Mouse (Mus musculus) retina, embryonic 14.5 days (tissue): ENCODE data around the gene Ntm.
A peak's percentile ranks its signal among the peaks of the same experiment; 100 is the strongest.

Experiments
- DNase-seq: peaks from one replicate; pipeline ENCODE4 v3.0.0-alpha.2; 2015; ENCODE audit warnings: low spot score

Ntm gene

GRCm38 (mm10) chr9:29319197-29319596, 643.7 kb downstream of the Ntm start:
- DNase-seq: no peak

DNA sequence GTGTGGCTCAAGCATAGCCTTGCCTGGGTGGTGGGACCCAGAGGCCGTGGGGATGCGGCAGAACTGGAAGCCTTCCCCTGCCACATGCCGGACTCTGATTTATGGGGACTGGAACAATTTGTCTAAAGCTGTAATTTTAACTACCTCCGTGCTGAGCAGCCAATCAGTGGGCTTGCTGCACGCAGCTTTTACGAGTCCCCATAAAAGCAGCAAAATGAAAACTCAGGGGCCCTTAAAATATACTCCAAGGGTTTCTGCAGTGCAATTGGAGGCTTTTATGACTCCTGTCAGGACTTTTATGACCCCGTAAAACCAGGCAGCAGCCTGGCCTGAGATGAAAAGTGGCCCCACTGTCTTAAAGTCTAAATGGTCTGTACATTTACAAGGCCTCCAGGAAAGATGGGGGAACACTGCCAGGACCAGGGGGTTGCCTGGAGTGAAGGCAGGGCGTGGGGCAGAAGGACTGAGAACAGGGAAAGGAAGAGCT, 644.2 kb downstream of the Ntm start:
- DNase-seq: no peak

DNA sequence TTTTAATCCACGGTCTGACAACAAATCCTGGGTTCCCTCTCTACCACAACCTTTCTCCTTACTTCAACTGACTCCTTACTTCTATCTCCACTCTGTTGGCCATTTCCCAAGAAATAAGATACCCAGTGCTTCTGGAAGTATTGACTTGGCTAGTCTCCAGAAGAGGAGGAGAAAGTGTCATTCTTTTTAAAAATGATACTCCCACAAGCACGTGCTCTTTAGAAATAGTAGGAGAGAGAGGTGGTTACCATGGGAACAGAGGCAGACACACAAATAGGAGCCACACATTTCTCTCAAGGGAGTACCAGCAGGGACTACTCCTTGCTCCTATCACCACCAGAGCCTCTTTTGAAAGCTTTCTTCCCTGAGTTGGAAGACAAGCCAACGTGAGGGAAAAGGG, 645.3 kb downstream of the Ntm start:
- no peak for DNase-seq

- DNase-seq: no peak
Measured at GRCm38 (mm10) chr9:29315842-29316241, 647.1 kb downstream of the Ntm start.

- DNase-seq: no peak
Measured at GRCm38 (mm10) chr9:29306961-29307360, 656.0 kb downstream of the Ntm start.

GRCm38 (mm10) chr9:29298340-29298739, 664.6 kb downstream of the Ntm start:
- peak; percentile 32 for DNase-seq

DNA sequence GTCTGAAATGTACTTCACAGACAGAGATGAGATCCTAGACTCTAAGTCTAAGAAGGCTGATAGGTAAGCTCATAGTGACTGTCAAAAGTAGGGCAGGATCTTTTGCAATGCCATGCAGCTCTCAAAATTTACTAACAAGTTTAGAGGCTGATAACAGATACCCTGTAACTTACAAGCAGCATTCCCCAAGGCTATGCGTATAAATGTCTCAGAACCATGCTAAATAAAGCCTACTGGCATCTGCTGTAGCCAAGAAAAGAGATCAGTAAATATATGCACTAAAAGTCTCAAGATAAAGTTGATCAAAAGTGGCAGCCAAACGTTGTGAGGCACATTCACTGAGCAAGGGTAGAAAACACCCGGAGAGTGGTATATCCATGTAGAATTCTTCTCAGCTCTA, 666.2 kb downstream of the Ntm start:
- DNase-seq: no peak

- DNase-seq: no peak
Measured at GRCm38 (mm10) chr9:29288003-29288704, 674.8 kb downstream of the Ntm start.

- DNase-seq: no peak
Measured at GRCm38 (mm10) chr9:29285144-29285543, 677.8 kb downstream of the Ntm start.

GRCm38 (mm10) chr9:29272861-29273260, 690.1 kb downstream of the Ntm start:
- no peak for DNase-seq

DNA sequence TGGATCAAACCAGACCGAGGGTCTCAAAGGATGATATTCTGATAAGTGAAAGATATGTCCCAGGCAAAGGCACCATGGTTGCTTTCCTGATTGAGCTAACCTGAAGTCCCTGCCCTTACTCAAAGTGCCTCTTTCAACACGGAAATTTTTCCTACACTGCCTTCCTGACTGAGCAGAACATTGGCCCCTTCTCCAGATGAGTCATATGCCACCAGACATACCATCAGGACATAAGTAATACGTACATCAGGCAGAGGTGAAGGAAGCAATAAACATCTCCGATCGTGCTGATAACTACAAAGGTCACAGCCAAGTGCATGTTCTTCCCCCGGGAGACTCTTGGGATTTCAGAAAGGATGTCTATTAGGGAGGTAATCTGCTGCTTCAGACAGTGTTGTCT, 693.0 kb downstream of the Ntm start:
- no peak for DNase-seq

DNA sequence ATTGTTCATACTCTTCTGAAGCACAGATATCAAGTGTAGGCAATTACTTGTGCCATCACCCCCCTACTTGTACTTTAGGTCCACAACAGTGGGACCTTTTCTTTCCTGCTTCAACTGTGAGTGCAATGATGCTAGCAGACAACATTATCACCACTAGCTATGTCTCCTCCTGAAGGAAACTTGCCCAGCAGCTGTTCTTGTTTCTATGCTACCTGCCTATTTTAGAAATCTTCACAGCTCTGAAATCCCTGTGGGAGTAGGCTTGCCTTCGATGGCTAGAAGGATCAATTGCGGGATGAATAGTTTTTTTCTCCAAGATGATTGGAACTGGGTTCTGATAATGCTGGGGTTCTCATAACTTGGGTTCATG, 693.7 kb downstream of the Ntm start:
- no peak for DNase-seq

DNA sequence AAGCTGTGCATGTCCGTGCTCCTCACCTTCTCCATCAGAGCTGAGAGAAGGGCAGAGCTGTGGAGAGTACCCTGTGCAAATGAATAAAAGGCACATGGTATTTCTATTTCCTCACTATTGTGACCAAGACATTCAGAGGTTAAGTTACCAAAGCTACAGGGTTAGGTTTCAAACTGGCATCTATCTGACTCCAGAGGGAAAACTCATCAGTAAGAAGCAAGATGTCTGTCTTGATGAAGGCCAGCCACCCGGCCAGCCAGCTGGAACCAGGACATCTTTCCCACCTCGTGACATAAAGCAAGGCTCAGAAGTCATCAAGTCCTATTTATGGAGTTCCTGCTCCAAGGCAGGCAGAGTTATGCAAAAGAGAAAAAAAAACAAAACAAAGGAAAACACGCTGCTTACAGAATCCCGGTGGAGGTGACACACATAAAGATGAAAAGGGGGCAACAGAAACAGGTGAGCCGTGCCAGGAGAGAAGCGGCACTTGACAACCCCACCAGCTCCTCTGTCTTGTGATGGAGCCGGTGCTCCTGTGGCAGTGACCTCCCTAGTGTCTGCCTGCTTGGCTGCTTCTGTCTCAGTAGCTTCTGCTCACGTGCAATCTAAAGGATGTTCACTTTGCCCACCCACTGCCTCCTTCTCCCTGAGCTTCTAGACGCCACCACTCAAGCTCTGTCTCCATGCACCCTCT, 694.2 kb downstream of the Ntm start:
- no peak for DNase-seq

DNA sequence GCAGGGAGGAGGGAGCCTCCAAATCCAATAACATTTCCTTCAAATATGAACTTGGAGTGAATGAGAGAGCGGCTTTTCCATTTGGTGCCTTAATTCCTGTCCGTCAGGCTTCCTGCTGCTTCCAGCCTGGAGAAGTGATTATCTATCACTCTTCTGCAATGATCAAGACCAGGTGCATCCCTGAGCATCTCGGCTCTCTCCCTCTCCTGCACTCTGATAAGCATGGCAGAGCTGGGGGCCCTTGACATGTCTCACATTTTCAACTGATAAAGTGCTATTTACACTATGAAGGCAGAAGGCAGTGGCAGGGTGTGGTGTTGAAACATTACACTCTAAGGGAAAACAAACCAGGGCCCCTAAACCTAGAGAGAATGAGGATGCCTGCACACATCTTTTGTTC, 695.3 kb downstream of the Ntm start:
- no peak for DNase-seq

DNA sequence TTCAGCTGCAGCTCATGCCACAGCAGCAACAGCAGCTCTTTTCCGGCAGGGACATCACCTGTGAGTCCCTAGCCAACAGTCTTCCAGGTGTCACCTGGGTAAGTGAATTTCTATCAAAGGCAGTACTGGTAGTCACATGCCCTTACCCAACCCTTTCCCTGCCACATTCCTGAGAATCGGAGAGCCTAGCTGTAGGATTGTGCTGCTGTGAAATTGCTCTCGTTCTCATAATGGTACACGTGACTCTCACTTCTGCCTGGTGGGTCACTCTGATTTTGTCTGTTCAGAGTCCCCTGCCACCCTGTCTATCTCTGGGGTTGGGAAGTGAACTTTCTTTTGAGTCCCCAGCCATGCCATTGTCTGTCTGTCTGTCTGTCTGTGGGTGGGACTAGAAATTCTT, 697.8 kb downstream of the Ntm start:
- peak; percentile 22 for DNase-seq

GRCm38 (mm10) chr9:29262836-29263235, 700.1 kb downstream of the Ntm start:
- DNase-seq: no peak

DNA sequence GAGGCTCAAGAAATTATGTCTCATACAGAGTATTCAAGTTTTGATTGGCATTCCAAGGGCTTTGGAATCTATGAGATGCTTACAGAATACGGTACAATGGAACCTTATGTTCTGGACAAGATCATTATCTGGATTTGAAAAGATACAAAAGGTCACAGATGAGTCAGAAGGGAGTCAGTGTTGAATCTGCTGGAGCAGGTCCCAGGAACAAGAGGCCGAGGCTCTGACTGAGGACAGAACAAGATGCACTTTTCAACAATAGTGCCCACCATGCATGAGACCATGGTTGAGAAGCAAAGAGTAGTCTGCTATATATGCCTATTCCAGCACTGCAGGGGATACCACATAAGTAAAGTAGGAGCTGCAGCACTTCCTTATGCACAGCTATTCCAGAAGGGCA, 710.1 kb downstream of the Ntm start:
- DNase-seq: no peak

- peak; percentile 34 for DNase-seq
Measured at GRCm38 (mm10) chr9:29250813-29251212, 712.1 kb downstream of the Ntm start.

DNA sequence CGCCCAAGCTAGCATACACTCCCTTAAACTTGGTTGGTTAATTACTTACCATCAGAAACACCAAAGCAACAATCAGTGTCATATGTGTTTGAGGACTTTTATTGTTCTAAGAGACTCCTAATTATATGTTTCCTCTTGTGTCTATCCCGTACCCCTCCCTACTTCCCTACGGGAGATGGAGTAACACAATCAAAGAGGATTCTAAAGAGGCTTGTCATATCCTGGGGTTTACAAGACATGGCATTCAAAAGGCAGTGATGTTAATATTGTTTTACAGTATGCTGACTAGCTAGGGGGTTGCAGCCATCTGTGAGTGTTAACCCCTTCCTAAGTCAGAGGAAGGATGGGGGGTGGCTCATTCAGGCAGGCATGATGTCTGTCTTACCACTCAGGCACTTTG, 715.1 kb downstream of the Ntm start:
- peak; percentile 56 for DNase-seq

DNA sequence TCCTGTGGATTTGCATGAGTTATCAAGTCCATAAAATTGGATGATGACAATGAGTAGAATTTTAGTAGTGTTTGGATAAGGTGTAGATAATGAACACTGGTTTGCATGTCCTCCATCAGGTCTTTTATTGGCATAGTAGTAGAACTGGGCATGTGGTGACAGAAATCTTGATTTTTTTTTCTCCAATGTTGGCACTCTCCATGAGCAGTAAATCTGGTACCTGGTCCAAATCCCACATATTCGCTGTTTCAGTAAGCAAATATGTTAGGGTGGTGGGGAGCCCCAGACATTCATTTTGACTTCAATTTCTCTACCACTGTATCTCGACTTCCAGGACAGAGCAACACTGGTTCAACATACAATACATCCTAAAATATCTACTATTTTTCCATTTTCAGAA, 718.9 kb downstream of the Ntm start:
- DNase-seq: no peak

DNA sequence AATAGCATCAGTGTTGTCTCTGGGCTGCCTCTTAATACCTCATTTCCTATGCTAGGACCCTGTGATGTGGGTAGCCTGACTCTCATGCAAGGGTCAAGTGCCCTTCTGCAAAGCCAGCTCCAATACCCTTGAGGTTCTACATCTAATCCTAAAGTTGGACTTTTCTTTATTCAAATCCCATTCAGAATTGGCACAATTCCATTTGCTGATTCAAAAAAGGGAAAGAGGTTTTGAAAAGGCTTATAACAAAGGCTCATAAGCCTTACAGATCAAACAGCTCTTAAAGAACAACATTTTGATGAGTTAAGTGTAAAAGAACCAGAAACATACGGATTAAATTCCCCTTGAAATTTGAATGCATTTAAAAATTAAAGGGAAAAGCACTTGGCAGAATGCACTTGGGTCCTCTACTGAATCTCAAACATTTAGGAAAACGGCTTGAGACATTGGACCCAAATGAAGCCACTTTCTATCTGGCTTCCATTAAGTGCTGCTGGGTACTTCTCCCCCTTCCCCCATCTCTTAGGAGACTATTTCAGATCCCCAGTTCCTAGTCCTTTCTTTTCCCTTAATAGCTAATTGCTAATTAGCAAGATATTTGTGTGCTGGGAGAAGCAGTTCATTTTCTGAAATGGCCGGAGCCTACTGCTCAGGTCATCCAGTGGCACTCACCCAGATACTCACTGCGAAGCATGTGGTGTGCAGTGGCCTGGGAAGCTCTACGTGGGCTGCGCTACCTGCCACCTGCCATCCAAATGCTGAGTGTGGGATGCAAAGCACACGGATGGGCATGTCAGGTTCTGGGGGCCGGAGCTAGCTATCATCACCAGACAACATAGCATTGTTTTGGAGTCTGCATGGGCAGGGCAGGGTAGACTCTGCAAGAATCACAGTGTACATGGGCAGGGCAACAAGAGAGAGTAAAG, 720.2 kb downstream of the Ntm start:
- DNase-seq: no peak

GRCm38 (mm10) chr9:29240797-29241196, 722.1 kb downstream of the Ntm start:
- no peak for DNase-seq

DNA sequence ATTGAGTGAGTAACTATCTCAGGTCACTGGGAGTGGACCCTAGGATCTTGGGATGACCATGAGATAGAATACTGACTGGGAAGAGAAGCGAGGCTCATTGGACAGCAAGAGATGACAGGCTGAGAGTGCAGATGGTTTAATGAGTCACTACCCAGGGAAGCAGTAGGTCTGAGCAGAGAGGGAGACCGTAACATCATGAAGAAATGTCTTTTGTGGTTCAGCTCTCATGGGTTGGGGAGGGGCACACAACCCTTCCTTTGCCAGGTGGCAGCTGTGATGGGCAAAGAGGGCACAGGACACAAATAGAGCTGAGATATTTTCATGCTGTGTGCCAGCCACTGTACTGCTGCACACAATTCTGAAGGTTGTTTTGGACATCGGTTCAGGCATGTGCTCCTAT, 724.0 kb downstream of the Ntm start:
- DNase-seq: no peak
